Mouse (Mus musculus) heart, embryonic 16.5 days (tissue): ENCODE results near the gene 2010111I01Rik. TPM values are rescaled to one million over a fixed set of nuclear protein-coding genes. Genes with fewer than 3 reads are reported as not detected.

ENCODE experiments used
- ATAC-seq: fragments of 200-750 bp; cut with Nextera tagmentation; replicated peaks from 2 replicates; pipeline ENCODE4 v1.8.0; 2017; ENCODE audit warnings: moderate number of reproducible peaks; ENCODE audit not compliant: insufficient read depth, low FRiP score; ENCODE audit errors: extremely low read depth
- H3K27ac ChIP-seq: fragments of 300-500 bp; sonication (generic); 2 replicates; pipeline ENCODE4 v1.5.1; 2014; ENCODE audit warnings: mild to moderate bottlenecking, low read length, control low read depth, moderate library complexity
- H3K27me3 ChIP-seq: fragments of 300-500 bp; sonication (generic); 2 replicates; pipeline ENCODE4 v1.6.1; 2014; ENCODE audit warnings: low read length, mixed read lengths; ENCODE audit not compliant: control insufficient read depth, insufficient read depth
- H3K36me3 ChIP-seq: fragments of 300-500 bp; sonication (generic); 2 replicates; pipeline ENCODE4 v1.6.1; 2014; ENCODE audit not compliant: control insufficient read depth, insufficient read depth
- H3K4me1 ChIP-seq: fragments of 300-500 bp; sonication (generic); 2 replicates; pipeline ENCODE4 v1.6.1; 2014; ENCODE audit warnings: low read length, mixed read lengths; ENCODE audit not compliant: control insufficient read depth, insufficient read depth
- H3K4me2 ChIP-seq: fragments of 300-500 bp; sonication (generic); 2 replicates; pipeline ENCODE4 v1.6.1; 2014; ENCODE audit warnings: low read depth, mild to moderate bottlenecking, control low read depth, low read length
- H3K4me3 ChIP-seq: fragments of 300-500 bp; sonication (generic); 2 replicates; pipeline ENCODE4 v1.5.1; 2014; ENCODE audit warnings: mild to moderate bottlenecking, control low read depth, low read length
- H3K9ac ChIP-seq: fragments of 300-500 bp; sonication (generic); 2 replicates; pipeline ENCODE4 v1.6.1; 2014; ENCODE audit warnings: low read length, control low read depth
- H3K9me3 ChIP-seq: fragments of 300-500 bp; sonication (generic); replicated peaks from 2 replicates; pipeline ENCODE4 v1.6.1; 2016; ENCODE audit warnings: low read length; ENCODE audit not compliant: control insufficient read depth
- WGBS: fragments of 180-500 bp; shearing (Covaris S2); extraction: QIAGEN DNeasy Blood & Tissue Kit; methylation state at CpG from one replicate; pipeline ENCODE4 v1.1.7; 2014; 5-methylcytosine and 5-hydroxymethylcytosine counted together
- polyA plus RNA-seq: library from polyadenylated mRNA; unstranded; fragments of >200 nt; fragmentation: Nextera tagmentation; extraction: Ambion mirVana; gene quantifications from 2 replicates; pipeline ENCODE4 v1.2.1, GENCODE M21; 2015

2010111I01Rik gene
- polyA plus RNA-seq, 1 experiment from 2014 or later = 71.1 TPM

DNA sequence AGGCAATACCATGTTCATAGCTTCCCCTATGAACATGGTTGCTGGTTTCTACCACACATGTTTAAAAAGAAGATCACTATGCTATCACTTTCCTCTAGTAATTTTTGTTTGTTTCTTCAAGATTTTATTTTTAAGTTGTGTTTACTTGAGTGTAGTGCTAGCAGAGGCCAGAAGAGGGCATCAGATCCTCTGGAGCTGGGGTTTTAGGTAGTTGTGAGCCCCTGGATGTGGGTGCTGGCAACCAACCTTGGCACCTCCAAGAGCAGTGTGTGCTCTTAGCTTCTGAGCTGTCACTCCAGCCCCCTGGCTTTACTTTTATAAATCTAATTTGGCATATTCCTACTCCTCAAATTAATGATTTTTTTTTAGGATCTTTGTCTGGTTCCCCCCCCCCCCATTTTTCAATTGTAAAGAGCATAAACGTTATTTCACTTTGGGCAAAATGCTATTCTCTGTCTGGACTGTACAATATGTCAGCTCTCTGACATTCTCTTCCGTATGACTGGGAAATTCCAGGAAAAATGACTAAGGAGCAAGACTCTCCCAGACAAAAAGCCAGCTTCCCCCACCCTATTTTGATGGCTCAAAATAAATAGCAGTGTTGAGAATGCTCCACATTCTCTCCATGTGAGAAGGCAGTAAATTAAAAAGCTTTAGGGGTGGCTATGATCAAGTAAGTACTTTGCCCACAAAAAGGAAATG is 81.0 kb downstream of the 2010111I01Rik start:
- Histone ChIP-seq H3K4me1 (no peaks in the 10 kb centered on the region), H3K27ac (no peak overlapping the region), H3K9me3 (no peaks in the 10 kb centered on the region), H3K27me3 (no peaks in the 10 kb centered on the region), H3K4me3 (no peak overlapping the region), H3K4me2 (no peak overlapping the region), H3K9ac (no peak overlapping the region), H3K36me3 (no peaks in the 10 kb centered on the region)
- ATAC-seq = no peak
- 63% methylated on average over 2 of the region's 2 CpGs for WGBS

DNA sequence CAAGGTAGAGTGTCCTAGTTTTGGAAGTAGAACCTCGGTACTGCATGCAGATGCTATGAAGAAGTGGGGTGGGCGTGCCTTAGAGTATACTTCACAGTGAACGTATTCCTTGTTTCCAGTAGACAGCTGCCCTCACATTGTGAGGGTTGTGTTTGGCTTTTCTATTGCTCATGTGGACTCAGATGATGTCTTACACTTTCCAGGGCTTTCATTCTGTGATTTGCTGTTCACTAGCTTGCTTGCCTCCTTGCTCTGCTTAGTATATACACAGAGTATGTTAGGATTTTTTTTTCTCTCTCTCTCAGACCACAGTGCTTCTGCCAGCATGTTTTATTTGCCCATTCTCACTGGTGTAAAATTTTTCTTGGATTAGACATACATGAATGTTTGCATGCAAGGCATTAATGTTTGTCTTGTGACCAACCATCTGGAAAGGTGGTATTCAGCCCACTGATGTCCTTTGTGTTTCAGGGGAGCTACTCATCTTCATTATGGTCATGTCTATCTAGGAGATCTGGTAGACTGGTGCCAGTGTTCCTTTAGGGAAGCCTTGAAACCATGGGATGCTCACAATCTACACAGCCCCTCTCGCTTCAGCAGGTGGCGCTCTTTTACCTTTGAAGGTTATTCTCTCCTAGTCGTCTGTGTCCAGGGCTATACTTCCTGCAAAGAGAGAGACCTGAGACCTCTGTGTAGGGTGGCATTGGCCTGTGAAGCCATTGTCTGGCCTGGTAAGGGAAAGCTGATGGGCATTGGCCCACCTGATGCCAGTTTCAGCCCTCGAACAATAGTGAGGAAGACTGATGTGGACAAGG is 81.7 kb downstream of the 2010111I01Rik start:
- Histone ChIP-seq H3K27me3 (no peaks in the 10 kb centered on the region), H3K4me1 (no peaks in the 10 kb centered on the region), H3K36me3 (no peaks in the 10 kb centered on the region), H3K4me2 (no peak overlapping the region), H3K27ac (no peak overlapping the region), H3K9ac (no peak overlapping the region), H3K4me3 (no peak overlapping the region), H3K9me3 (no peaks in the 10 kb centered on the region)
- ATAC-seq = peak; percentile 70
- WGBS = 47% methylated on average over 7 of the region's 7 CpGs

DNA sequence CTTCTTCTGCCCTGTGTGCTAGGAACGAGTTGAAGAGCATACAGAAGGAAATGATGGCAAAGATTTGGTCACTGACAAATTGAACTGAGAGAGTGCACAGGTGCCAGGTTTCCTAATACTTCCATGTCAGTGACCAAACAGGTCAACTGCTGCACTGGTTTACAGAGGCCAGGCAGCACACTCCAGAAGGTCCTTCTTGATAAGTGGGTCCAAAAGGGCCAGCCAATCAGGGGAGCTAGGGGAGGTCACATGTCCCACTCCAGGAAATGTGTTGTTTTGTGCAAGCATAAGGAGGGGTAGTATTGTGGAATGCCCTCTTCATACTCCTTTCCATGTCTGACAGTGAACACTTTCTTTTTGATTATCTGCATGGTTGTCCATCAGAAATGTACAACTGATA is 99.0 kb downstream of the 2010111I01Rik start:
- Histone ChIP-seq H3K4me2 (no peak overlapping the region), H3K27me3 (no peaks in the 10 kb centered on the region), H3K36me3 (no peaks in the 10 kb centered on the region), H3K27ac (no peak overlapping the region), H3K4me1 (no peaks in the 10 kb centered on the region), H3K9ac (no peak overlapping the region), H3K4me3 (no peak overlapping the region), H3K9me3 (no peaks in the 10 kb centered on the region)
- 65% methylated on average over 1 of the region's 1 CpGs for WGBS
- no peak for ATAC-seq

DNA sequence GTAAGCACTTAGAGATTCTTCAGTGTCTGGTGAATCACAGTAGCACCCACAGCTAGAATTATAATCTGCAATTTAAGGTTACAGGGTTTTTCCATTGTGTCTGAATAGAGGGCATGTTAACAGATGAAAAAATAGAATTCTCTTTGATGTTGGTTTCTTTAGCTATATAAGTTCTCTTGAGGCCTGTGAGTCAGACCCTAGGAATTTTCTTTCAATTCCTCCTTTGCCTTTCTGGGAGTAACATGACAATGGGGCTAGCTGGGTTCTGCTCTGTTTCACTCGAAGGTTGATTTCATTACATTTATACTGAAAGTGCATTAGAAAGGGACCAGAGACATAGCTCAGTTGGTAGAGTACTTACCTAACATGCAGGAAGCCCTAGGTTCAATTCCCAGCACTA is 101.9 kb downstream of the 2010111I01Rik start:
- 68% methylated on average over 1 of the region's 1 CpGs for WGBS

DNA sequence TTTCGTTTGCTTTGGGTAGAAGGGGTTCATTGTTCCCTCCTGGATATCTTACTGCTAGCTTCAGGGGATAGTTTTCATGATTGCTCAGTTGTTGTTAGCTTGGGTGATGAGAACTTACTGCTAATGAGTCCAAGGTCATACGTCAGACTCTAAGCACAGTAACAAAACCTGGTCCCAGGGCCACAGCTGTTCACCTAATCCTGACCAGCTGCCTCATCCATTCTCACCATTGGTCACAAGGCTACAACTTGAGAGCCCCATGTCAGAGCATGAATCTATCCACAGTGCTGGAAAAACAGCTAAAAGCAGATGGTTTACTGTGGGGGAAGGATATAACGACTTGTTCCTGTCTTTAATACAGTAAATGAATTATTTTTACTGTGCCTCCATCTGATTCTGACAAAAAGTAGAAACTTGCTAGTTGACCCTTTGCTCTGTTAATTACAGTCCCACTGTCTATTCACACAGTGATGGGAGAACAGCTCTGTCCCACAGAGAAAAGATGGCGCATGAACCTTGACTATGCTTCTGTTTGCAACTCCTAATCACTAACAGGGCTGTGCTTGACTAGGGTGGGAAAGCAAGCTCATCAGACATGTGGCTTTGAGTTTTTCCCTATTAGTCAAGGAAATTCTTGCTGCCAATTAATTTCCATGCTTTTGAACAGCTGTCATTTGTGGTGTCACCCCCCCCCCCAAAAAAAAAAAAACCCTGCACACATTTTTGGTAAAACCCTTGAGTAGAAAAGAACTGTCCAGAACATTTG is 103.9 kb downstream of the 2010111I01Rik start:
- H3K27me3 ChIP-seq = no peaks in the 10 kb centered on the region
- peaks cover 6% of the 10 kb centered on the region; the same call in 1 of the 2 replicates for H3K4me1 ChIP-seq
- ATAC-seq = no peak
- no peaks in the 10 kb centered on the region for H3K36me3 ChIP-seq
- 85% methylated on average over 4 of the region's 4 CpGs for WGBS
- no peak overlapping the region for H3K4me2 ChIP-seq
- no peaks in the 10 kb centered on the region for H3K9me3 ChIP-seq
- no peak overlapping the region for H3K4me3 ChIP-seq
- no peak overlapping the region for H3K9ac ChIP-seq
- H3K27ac ChIP-seq = no peak overlapping the region

More for the DNA sequence above, 101.9 kb downstream of the 2010111I01Rik start:
- Histone ChIP-seq H3K9ac (no peak overlapping the region), H3K4me2 (no peak overlapping the region), H3K9me3 (no peaks in the 10 kb centered on the region), H3K27me3 (no peaks in the 10 kb centered on the region), H3K4me3 (no peak overlapping the region), H3K4me1 (no peaks in the 10 kb centered on the region), H3K27ac (no peak overlapping the region), H3K36me3 (no peaks in the 10 kb centered on the region)
- no peak for ATAC-seq

DNA sequence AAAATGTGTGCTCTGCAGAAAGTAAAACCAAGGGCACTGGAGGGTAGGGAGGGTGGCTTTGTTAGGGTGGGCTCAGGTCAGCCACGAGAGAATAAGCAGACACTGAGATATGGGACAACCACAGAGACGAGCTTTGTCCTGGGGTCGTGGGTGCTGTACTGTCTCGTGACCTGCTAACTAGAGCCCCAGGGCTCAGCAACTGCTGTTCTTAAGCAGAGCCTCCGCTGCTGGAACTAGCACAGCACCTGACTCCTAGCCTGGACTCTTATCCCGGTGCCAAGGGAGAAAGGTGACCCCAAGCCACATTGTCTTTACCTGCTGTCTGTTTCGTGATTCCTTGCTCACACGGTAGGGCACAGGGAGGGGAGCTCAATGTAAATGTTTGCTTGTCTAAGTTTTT is 107.2 kb downstream of the 2010111I01Rik start:
- H3K4me3 ChIP-seq = no peak overlapping the region
- peaks cover 9% of the 10 kb centered on the region for H3K4me1 ChIP-seq
- no peak overlapping the region for H3K4me2 ChIP-seq
- ATAC-seq = no peak
- H3K36me3 ChIP-seq = no peaks in the 10 kb centered on the region
- H3K9me3 ChIP-seq = no peaks in the 10 kb centered on the region
- H3K9ac ChIP-seq = no peak overlapping the region
- H3K27ac ChIP-seq = no peak overlapping the region
- 62% methylated on average over 8 of the region's 8 CpGs for WGBS
- no peaks in the 10 kb centered on the region for H3K27me3 ChIP-seq

DNA sequence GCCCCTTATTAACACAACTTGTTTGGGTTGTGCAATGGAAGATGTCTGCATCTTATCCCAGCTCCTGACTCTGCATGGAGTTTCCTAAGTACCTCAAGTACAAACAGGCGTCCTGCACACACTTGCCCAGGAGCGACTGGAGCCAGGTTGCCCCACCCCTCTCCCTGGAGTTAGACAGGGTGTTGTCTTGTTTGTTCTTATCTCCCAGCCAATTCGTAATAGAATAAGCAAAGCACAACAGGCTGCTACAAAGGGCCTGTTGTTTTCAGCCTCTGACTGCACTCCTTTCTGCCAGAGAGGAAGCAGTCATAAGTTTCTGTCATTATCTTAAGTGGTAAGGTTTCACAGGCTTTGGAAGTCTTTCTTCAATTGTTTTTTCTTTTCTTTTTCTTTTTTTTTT is 107.7 kb downstream of the 2010111I01Rik start:
- ATAC-seq = peak; percentile 32; the same call in 1 of the 2 replicates
- Histone ChIP-seq H3K36me3 (no peaks in the 10 kb centered on the region), H3K27ac (no peak overlapping the region), H3K4me2 (no peak overlapping the region), H3K9me3 (no peaks in the 10 kb centered on the region), H3K9ac (no peak overlapping the region), H3K4me1 (peaks cover 9% of the 10 kb centered on the region), H3K27me3 (no peaks in the 10 kb centered on the region), H3K4me3 (no peak overlapping the region)
- WGBS = 33% methylated on average over 3 of the region's 3 CpGs

DNA sequence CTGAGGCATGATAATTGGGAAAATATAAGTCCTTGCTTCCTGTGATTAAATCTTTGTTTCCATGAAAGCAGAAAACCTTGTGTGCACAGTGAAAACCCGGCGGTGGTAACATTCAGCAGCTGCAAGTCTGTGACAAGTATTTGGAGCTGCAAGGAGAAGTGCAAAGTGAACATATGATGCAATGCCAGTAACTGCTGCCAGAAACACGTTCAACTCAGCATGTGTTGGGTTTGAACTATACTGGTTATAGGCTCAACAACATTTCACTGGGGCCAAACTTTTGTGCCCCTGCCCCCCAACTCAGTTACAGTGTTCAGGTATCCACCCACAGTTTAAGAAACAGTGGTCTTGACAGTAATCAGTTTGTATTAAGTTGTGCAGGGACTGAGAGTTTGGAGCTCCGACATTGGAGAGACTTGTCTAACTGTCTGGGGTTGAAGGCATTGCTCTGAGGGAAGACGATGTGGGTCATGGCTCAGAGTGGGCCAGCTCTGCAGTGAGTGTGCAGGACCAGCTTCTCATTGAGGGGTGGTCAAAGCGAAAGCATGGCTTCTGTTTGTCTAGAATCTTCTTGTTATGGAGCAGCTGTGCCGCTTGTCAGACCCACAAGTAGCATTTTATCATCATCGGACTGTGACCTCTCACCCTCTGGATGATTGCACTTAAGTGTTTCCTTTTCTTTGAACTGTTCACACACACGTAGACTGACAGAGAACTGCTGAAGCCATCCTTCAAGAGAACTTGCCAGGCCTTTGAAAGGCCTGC is 109.4 kb downstream of the 2010111I01Rik start:
- peaks cover 9% of the 10 kb centered on the region for H3K4me1 ChIP-seq
- H3K4me3 ChIP-seq = no peak overlapping the region
- 0 out of 2 replicates have a peak, but pooled peaks have one; percentile 32 for ATAC-seq
- no peaks in the 10 kb centered on the region for H3K27me3 ChIP-seq
- no peak overlapping the region for H3K9ac ChIP-seq
- peak overlapping the region; percentile 15; the same call in 1 of the 2 replicates for H3K27ac ChIP-seq
- no peak overlapping the region for H3K4me2 ChIP-seq
- H3K9me3 ChIP-seq = no peaks in the 10 kb centered on the region
- 35% methylated on average over 9 of the region's 9 CpGs for WGBS
- H3K36me3 ChIP-seq = no peaks in the 10 kb centered on the region
